Mouse (Mus musculus): ENCODE data around the gene Zxdc.

- TF ChIP-seq CTCF (IDR thresholded peaks at IDR 0.05; ENCODE audit: extremely low read depth, insufficient read depth, low read length) (peak; percentile 85), POLR2A (IDR thresholded peaks at IDR 0.05; ENCODE audit: extremely low read depth, insufficient read depth, low read length) (no peak)
Observed at GRCm38 (mm10) chr6:90422565-90422964, 53.3 kb downstream of the Zxdc start.

Data from cortical plate, adult 2 months (tissue).